Mouse (Mus musculus): Measurements from ENCODE around the gene Hist1h4b. TPM values are rescaled to one million over a fixed set of nuclear protein-coding genes. Genes with fewer than 3 reads are reported as not detected.

The Hist1h4b gene
- total RNA-seq (2012; rRNA removed): 3,071 and 3,339 TPM in 2 replicates
- polyA plus RNA-seq (2012; ENCODE audit: insufficient read depth in 1 of 2, insufficient read length in 2 of 2, low read depth in 1 of 2, low replicate concordance in 2 of 2, missing spikeins in 1 of 2): 10 to 100 TPM in 1 of 2 experiments, not detected in 1; 19.0 TPM

- peak within 1 kb of the TSS in 1 of 2 experiments; percentile 30; a peak in 1 of 4 replicates for H3K4me3 ChIP-seq (ENCODE audit: control insufficient read depth in 1 of 2, insufficient read depth in 1 of 2, low read depth in 2 of 2, low read length in 2 of 2)
- H3K79me2 ChIP-seq (ENCODE audit: control insufficient read depth, insufficient read depth, low read length, poor library complexity): no peaks in the 10 kb centered on the region; the same call in 1 of the 2 replicates
- peak within 1 kb of the TSS; percentile 81 for H3K27ac ChIP-seq (ENCODE audit: control insufficient read depth, low read depth, low read length)
- H3K27me3 ChIP-seq (ENCODE audit: control insufficient read depth in 1 of 2, insufficient read depth in 2 of 2, low read length in 2 of 2): no peaks in the 10 kb centered on the region
- no peak for TF ChIP-seq MAFK (IDR thresholded peaks at IDR 0.05; ENCODE audit: borderline replicate concordance, low read depth, low read length)
- peak; percentile 98; the same call in 1 of the 2 replicates for TF ChIP-seq POLR2AphosphoS5 (IDR thresholded peaks at IDR 0.05; ENCODE audit: borderline replicate concordance, low read depth, low read length)
- TF ChIP-seq POLR2A (IDR thresholded peaks at IDR 0.05; ENCODE audit: control insufficient read depth in 1 of 2, insufficient read depth in 1 of 2, low read depth in 1 of 2, low read length in 2 of 2, poor library complexity in 1 of 2): peak in 1 of 2 experiments; percentile 98; a peak in 2 of 4 replicates
- TF ChIP-seq TBP (IDR thresholded peaks at IDR 0.05; ENCODE audit: low read depth, low read length): peak; percentile 99
- TF ChIP-seq USF1 (IDR thresholded peaks at IDR 0.05; ENCODE audit: low read depth, low read length): no peak
- no peak for TF ChIP-seq MXI1 (IDR thresholded peaks at IDR 0.05; ENCODE audit: low read depth, low read length)
- peaks cover 0 to 11% of the 10 kb centered on the region in 2 experiments; a peak in 2 of 4 replicates for H3K4me1 ChIP-seq (ENCODE audit: control insufficient read depth in 1 of 2, insufficient read depth in 2 of 2, low read length in 2 of 2)
- H3K9ac ChIP-seq (ENCODE audit: control insufficient read depth, low read depth, low read length, poor library complexity, severe bottlenecking): peak within 1 kb of the TSS; percentile 67
- H3K36me3 ChIP-seq (ENCODE audit: control insufficient read depth in 1 of 2, insufficient read depth in 2 of 2, low read length in 2 of 2): peaks cover 0 to 49% of the 10 kb centered on the region in 2 experiments; a peak in 2 of 4 replicates
- H3K9me3 ChIP-seq (replicated peaks; ENCODE audit: insufficient read depth, low read length): no peaks in the 10 kb centered on the region
- DNase-seq (ENCODE audit: low read depth, low spot score): peak; percentile 97
Observed at GRCm38 (mm10) chr13:23756790-23757189, at the start of gene Hist1h4b. TSS of gene Hist1h4b (plus strand) at chr13:23757013.

GRCm38 (mm10) chr13:23708041-23708440, 48.8 kb upstream of the Hist1h4b start:
- Histone ChIP-seq H3K9me3 (replicated peaks; ENCODE audit: insufficient read depth, low read length) (no peaks in the 10 kb centered on the region), H3K4me3 (ENCODE audit: control insufficient read depth in 1 of 2, insufficient read depth in 1 of 2, low read depth in 2 of 2, low read length in 2 of 2) (no peak overlapping the region), H3K27me3 (ENCODE audit: control insufficient read depth in 1 of 2, insufficient read depth in 2 of 2, low read length in 2 of 2) (no peaks in the 10 kb centered on the region), H3K36me3 (ENCODE audit: control insufficient read depth in 1 of 2, insufficient read depth in 2 of 2, low read length in 2 of 2) (peaks cover 0 to 14% of the 10 kb centered on the region in 2 experiments; a peak in 2 of 4 replicates), H3K9ac (ENCODE audit: control insufficient read depth, low read depth, low read length, poor library complexity, severe bottlenecking) (no peak overlapping the region), H3K79me2 (ENCODE audit: control insufficient read depth, insufficient read depth, low read length, poor library complexity) (no peaks in the 10 kb centered on the region), H3K27ac (ENCODE audit: control insufficient read depth, low read depth, low read length) (no peak overlapping the region), H3K4me1 (ENCODE audit: control insufficient read depth in 1 of 2, insufficient read depth in 2 of 2, low read length in 2 of 2) (peaks cover 0 to 15% of the 10 kb centered on the region in 2 experiments)
- TF ChIP-seq MAZ (IDR thresholded peaks at IDR 0.05; ENCODE audit: low read depth, low read length): no peak
- TF ChIP-seq MYB (IDR thresholded peaks at IDR 0.05; ENCODE audit: low read depth, low read length): no peak
- no peak for TF ChIP-seq SMC3 (IDR thresholded peaks at IDR 0.05; ENCODE audit: low read depth, low read length)
- no peak for TF ChIP-seq MAFK (IDR thresholded peaks at IDR 0.05; ENCODE audit: borderline replicate concordance, low read depth, low read length)
- no peak for TF ChIP-seq ZMIZ1 (IDR thresholded peaks at IDR 0.05; ENCODE audit: low read depth, low read length)
- TF ChIP-seq CHD1 (IDR thresholded peaks at IDR 0.05; ENCODE audit: low read depth, low read length): no peak
- no peak for TF ChIP-seq EP300 (IDR thresholded peaks at IDR 0.05; ENCODE audit: low read depth in 1 of 2, low read length in 2 of 2)
- TF ChIP-seq CHD2 (IDR thresholded peaks at IDR 0.05; ENCODE audit: low read length): no peak
- no peak for TF ChIP-seq ETS1 (IDR thresholded peaks at IDR 0.05; ENCODE audit: low read depth, low read length)
- TF ChIP-seq GATA1 (IDR thresholded peaks at IDR 0.05; ENCODE audit: low read depth, low read length): no peak
- TF ChIP-seq ELF1 (IDR thresholded peaks at IDR 0.05; ENCODE audit: low read depth, low read length): no peak
- TF ChIP-seq POLR2AphosphoS5 (IDR thresholded peaks at IDR 0.05; ENCODE audit: borderline replicate concordance, low read depth, low read length): no peak
- no peak for TF ChIP-seq TAL1 (IDR thresholded peaks at IDR 0.05; ENCODE audit: low read length)
- no peak for TF ChIP-seq ZC3H11A (IDR thresholded peaks at IDR 0.05; ENCODE audit: low read depth, low read length)
- no peak for DNase-seq (ENCODE audit: low read depth, low spot score)

Measured in MEL (cell line).